Mouse (Mus musculus): ENCODE data around the gene Tnmd.

DNA sequence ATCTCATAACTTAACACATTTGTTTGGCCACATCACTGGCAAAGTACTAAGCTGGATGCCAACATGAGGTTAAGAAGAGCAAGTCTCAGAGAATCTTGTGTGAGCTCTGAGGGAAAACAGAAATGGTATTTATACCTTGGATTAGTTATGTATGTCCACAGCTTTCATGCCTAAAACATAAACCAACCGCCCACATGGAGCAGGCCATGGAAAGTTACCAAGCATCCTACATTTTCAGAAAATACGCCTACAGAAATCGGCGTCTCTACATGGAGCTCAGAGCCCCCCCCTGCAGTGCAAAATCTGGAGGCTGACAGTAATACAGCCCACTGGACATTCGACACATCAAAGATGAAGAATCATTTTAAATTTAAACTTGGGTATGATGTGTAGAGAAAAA, 37.3 kb downstream of the Tnmd start:
- TF ChIP-seq CTCF (IDR thresholded peaks at IDR 0.05; ENCODE audit: borderline replicate concordance, control insufficient read depth, extremely low read depth, insufficient read depth, low read length, poor library complexity) (no peak), POLR2A (IDR thresholded peaks at IDR 0.05; ENCODE audit: control insufficient read depth, extremely low read depth, insufficient read depth, low read length, poor library complexity) (no peak)

All from thymus, adult 2 months (tissue).